In genomic region chr2:122370101-122370750, GRCm38 (mm10) we compare ENCODE assay signal across 20 mouse cellular contexts. TPM values are rescaled to one million over a fixed set of nuclear protein-coding genes. Genes with fewer than 3 reads are reported as not detected.
DNase-seq lines count a peak whose midpoint lies in the region; ATAC-seq and TF ChIP-seq lines count a peak whose summit lies in the region.
"Had no signal": no experiment of that assay in that cellular context is flagged by ENCODE, and none has a peak within 500 bp of the region (broad histone marks: within the 10 kb centered on the region; RNA-seq: fewer than 3 reads in every experiment).

No protein-coding gene starts in this region.

- H3K4me1 ChIP-seq in hindbrain, embryonic 12.5 days, result peaks cover 33% of the 10 kb centered on the region
- H3K4me1 ChIP-seq in hindbrain, embryonic 11.5 days (replicated peaks; ENCODE audit: control insufficient read depth, insufficient read depth, low read length), result peaks cover 8% of the 10 kb centered on the region; the same call in 1 of the 2 replicates
- peaks cover 8 to 27% of the 10 kb centered on the region in 2 experiments for H3K4me1 ChIP-seq in CH12.LX (ENCODE audit: control insufficient read depth in 1 of 2, insufficient read depth in 2 of 2)
- H3K4me1 ChIP-seq in hindbrain, embryonic 16.5 days (ENCODE audit: control insufficient read depth, insufficient read depth, low read depth, low read length), result peaks cover 31% of the 10 kb centered on the region

- intact Hi-C loops in left cerebral cortex, postnatal 25 days (cut with DNase I), result no loop called here

- no peak for TF ChIP-seq CTCF in CH12.LX (conservative IDR thresholded peaks at IDR 0.05 in 1 of 2, IDR thresholded peaks at IDR 0.05 in 1 of 2; ENCODE audit: low read depth in 2 of 2, low read length in 2 of 2)

- no peak for TF ChIP-seq EP300 in CH12.LX (IDR thresholded peaks at IDR 0.05; ENCODE audit: low read length)

- no peak for ATAC-seq in hindbrain, embryonic 12.5 days (ENCODE audit: low FRiP score)
- no peak for ATAC-seq in hindbrain, embryonic 11.5 days (ENCODE audit: low FRiP score)
- no peak for ATAC-seq in hindbrain, embryonic 16.5 days
- ATAC-seq: lung, postnatal 0 days had no signal

- in situ Hi-C loops in CH12.LX (cut with MboI; ENCODE audit: low pct_ligation_motif_present, low pct_unique_long_range_greater_than_20kb, low sequenced_read_pairs), result no loop called here

- no peak for TF ChIP-seq POLR2A in CH12.LX (IDR thresholded peaks at IDR 0.05; ENCODE audit: low read depth, low read length)

- 23% methylated on average over 10 of the region's 10 CpGs for WGBS in hindbrain, embryonic 12.5 days
- 22% methylated on average over 10 of the region's 10 CpGs for WGBS in hindbrain, embryonic 11.5 days
- 33% methylated on average over 10 of the region's 10 CpGs for WGBS in hindbrain, embryonic 16.5 days

- H3K9ac ChIP-seq in hindbrain, embryonic 12.5 days, result no peak overlapping the region
- no peak overlapping the region for H3K9ac ChIP-seq in hindbrain, embryonic 11.5 days (ENCODE audit: low read depth, low read length)
- H3K9ac ChIP-seq in CH12.LX (ENCODE audit: insufficient read depth, low read depth), result no peak overlapping the region
- H3K9ac ChIP-seq in hindbrain, embryonic 16.5 days (ENCODE audit: low read depth, low read length), result no peak overlapping the region

- no peaks in the 10 kb centered on the region for H3K79me2 ChIP-seq in CH12.LX (replicated peaks; ENCODE audit: control insufficient read depth, extremely low read depth, insufficient read depth, poor library complexity, severe bottlenecking)

- no peak overlapping the region for H3K27ac ChIP-seq in hindbrain, embryonic 12.5 days
- H3K27ac ChIP-seq in hindbrain, embryonic 11.5 days (ENCODE audit: low read depth, low read length), result no peak overlapping the region
- no peak overlapping the region for H3K27ac ChIP-seq in CH12.LX (ENCODE audit: insufficient read depth, low read depth)
- H3K27ac ChIP-seq in hindbrain, embryonic 16.5 days (ENCODE audit: low read depth, low read length), result no peak overlapping the region
- H3K27ac ChIP-seq: forebrain, embryonic 13.5 days; heart, embryonic 15.5 days; kidney, postnatal 0 days had no signal

- dilution Hi-C loops in CH12.LX (cut with MboI; ENCODE audit: extremely low pct_ligation_motif_present, extremely low pct_unique_long_range_greater_than_20kb, low sequenced_read_pairs), result no loop called here

- peak; percentile 55 for DNase-seq in cerebellum, adult 11-12 months
- DNase-seq in cerebellum, postnatal 4 days (ENCODE audit: low spot score in 2 of 2), result no peak
- DNase-seq in hindbrain, embryonic 11.5 days (ENCODE audit: low spot score), result no peak
- no peak for DNase-seq in CH12.LX (ENCODE audit: extremely low read depth)
- no peak for DNase-seq in left cerebral cortex, adult 9 months (ENCODE audit: low spot score in 2 of 2)
- DNase-seq in left cerebral cortex, postnatal 25 days (ENCODE audit: low spot score in 2 of 2), result no peak
- DNase-seq: adrenal gland, postnatal 10 days; gastrocnemius, postnatal 14 days; left cerebral cortex, postnatal 4 days; right cerebral cortex, postnatal 25 days had no signal

- H3K4me3 ChIP-seq in hindbrain, embryonic 12.5 days, result no peak overlapping the region
- H3K4me3 ChIP-seq in hindbrain, embryonic 11.5 days (ENCODE audit: low read depth, low read length), result no peak overlapping the region
- no peak overlapping the region for H3K4me3 ChIP-seq in CH12.LX (replicated peaks in 1 of 3; ENCODE audit: low read depth in 2 of 3, low read length in 2 of 3, poor library complexity in 1 of 3)
- no peak overlapping the region for H3K4me3 ChIP-seq in hindbrain, embryonic 16.5 days (ENCODE audit: low read length)

- no peaks in the 10 kb centered on the region for H3K36me3 ChIP-seq in hindbrain, embryonic 12.5 days
- H3K36me3 ChIP-seq in hindbrain, embryonic 11.5 days (ENCODE audit: control insufficient read depth, insufficient read depth, low read length), result no peaks in the 10 kb centered on the region
- no peaks in the 10 kb centered on the region for H3K36me3 ChIP-seq in CH12.LX (replicated peaks in 1 of 2; ENCODE audit: control insufficient read depth in 1 of 2, insufficient read depth in 1 of 2, low read length in 1 of 2)
- no peaks in the 10 kb centered on the region for H3K36me3 ChIP-seq in hindbrain, embryonic 16.5 days (ENCODE audit: control insufficient read depth, insufficient read depth, low read length)
- H3K36me3 ChIP-seq: embryonic facial prominence, embryonic 13.5 days; heart, embryonic 15.5 days had no signal

- no peaks in the 10 kb centered on the region for H3K9me3 ChIP-seq in hindbrain, embryonic 12.5 days (replicated peaks)
- H3K9me3 ChIP-seq in hindbrain, embryonic 11.5 days (ENCODE audit: control insufficient read depth, low read length), result no peaks in the 10 kb centered on the region
- H3K9me3 ChIP-seq in CH12.LX (replicated peaks; ENCODE audit: low read length), result no peaks in the 10 kb centered on the region
- H3K9me3 ChIP-seq in hindbrain, embryonic 16.5 days (ENCODE audit: control insufficient read depth, low read length), result no peaks in the 10 kb centered on the region
- H3K9me3 ChIP-seq: embryonic facial prominence, embryonic 13.5 days; forebrain, embryonic 13.5 days; heart, embryonic 15.5 days had no signal

- TF ChIP-seq RAD21 in CH12.LX (IDR thresholded peaks at IDR 0.05; ENCODE audit: low read depth, low read length), result no peak

- peak overlapping the region; percentile 84; the same call in 1 of the 2 replicates for H3K4me2 ChIP-seq in hindbrain, embryonic 12.5 days (replicated peaks)
- H3K4me2 ChIP-seq in hindbrain, embryonic 11.5 days (replicated peaks; ENCODE audit: low read depth, low read length), result no peak overlapping the region
- H3K4me2 ChIP-seq in CH12.LX (ENCODE audit: insufficient read depth, low read depth, poor library complexity, severe bottlenecking), result peak overlapping the region; percentile 90; the same call in 1 of the 2 replicates
- peak overlapping the region; percentile 79 for H3K4me2 ChIP-seq in hindbrain, embryonic 16.5 days (ENCODE audit: low read length)

- H3K27me3 ChIP-seq in hindbrain, embryonic 12.5 days, result peaks cover 7% of the 10 kb centered on the region; the same call in 1 of the 2 replicates
- 0 out of 2 replicates have a peak, but pooled peaks cover 2% of the 10 kb centered on the region for H3K27me3 ChIP-seq in hindbrain, embryonic 11.5 days (ENCODE audit: control insufficient read depth, insufficient read depth, low read length)
- peaks cover 12% of the 10 kb centered on the region for H3K27me3 ChIP-seq in CH12.LX (replicated peaks)
- H3K27me3 ChIP-seq in hindbrain, embryonic 16.5 days (replicated peaks; ENCODE audit: control insufficient read depth, insufficient read depth, low read length), result no peaks in the 10 kb centered on the region

TF ChIP-seq in CH12.LX, 34 proteins besides CTCF, POLR2A, EP300 and RAD21:
- TF ChIP-seq ETS1 (conservative IDR thresholded peaks at IDR 0.05; ENCODE audit: low read depth, low read length) (no peak), IRF4 (IDR thresholded peaks at IDR 0.05; ENCODE audit: low read depth, low read length) (no peak), JUND (conservative IDR thresholded peaks at IDR 0.05; ENCODE audit: low read depth, low read length) (no peak), MEF2A (IDR thresholded peaks at IDR 0.05; ENCODE audit: borderline replicate concordance, low read depth, low read length) (0 out of 2 replicates have a peak, but pooled peaks have one; percentile 17), MAFK (IDR thresholded peaks at IDR 0.05; ENCODE audit: insufficient replicate concordance, low read length) (no peak)

RNA-seq across cellular contexts. Expression of gene Shf, which starts 1.3 kb away (rescaled TPM):
- 9.1 and 10.7 TPM in 2 replicates for polyA plus RNA-seq in hindbrain, embryonic 12.5 days (2016; fragmentation: Nextera tagmentation; extraction: Ambion mirVana)
- polyA plus RNA-seq in hindbrain, embryonic 11.5 days (2014; fragmentation: Nextera tagmentation; extraction: Ambion mirVana), result 10.3 and 11.7 TPM in 2 replicates
- total RNA-seq in CH12.LX (2012; rRNA removed), result 2.1 and 2.7 TPM in 2 replicates
- total RNA-seq in CH12.LX (2014; rRNA removed), result 0.49 and 1.2 TPM in 2 replicates
- polyA plus RNA-seq in CH12.LX (2012; ENCODE audit: insufficient read length, low read depth), result 2.0 and 2.1 TPM in 2 replicates
- polyA plus RNA-seq in hindbrain, embryonic 16.5 days (2015; fragmentation: Nextera tagmentation; extraction: Ambion mirVana), result 11.7 and 11.8 TPM in 2 replicates
- total RNA-seq in left cerebral cortex, postnatal 25 days (2021), result 10 to 100 TPM; 64.9 to 72.2 TPM

RNA-seq across cellular contexts. Expression of gene Duox1, which starts 54.8 kb away (rescaled TPM):
- 0.08 and 0.10 TPM in 2 replicates for polyA plus RNA-seq in hindbrain, embryonic 12.5 days (2016; fragmentation: Nextera tagmentation; extraction: Ambion mirVana)
- polyA plus RNA-seq in hindbrain, embryonic 11.5 days (2014; fragmentation: Nextera tagmentation; extraction: Ambion mirVana), result 0.12 TPM in 1 of 2 replicates, not detected in the other
- total RNA-seq in CH12.LX (2012; rRNA removed) (not detected in 2 replicates), CH12.LX (2014; rRNA removed) (not detected in 2 replicates)
- polyA plus RNA-seq in CH12.LX (2012; ENCODE audit: insufficient read length, low read depth), result not detected in 2 replicates
- polyA plus RNA-seq in hindbrain, embryonic 16.5 days (2015; fragmentation: Nextera tagmentation; extraction: Ambion mirVana), result 0.09 and 0.15 TPM in 2 replicates
- total RNA-seq in left cerebral cortex, postnatal 25 days (2021), result under 1 TPM in 1 of 2 experiments, not detected in 1; 0.07 TPM
- total RNA-seq: adrenal gland, postnatal 10 days; monocyte, adult 5-6 weeks had no signal
- polyA plus RNA-seq: forebrain, embryonic 13.5 days; inflammation-experienced regulatory T-cells, adult 6 months; kidney, postnatal 0 days had no signal

RNA-seq across cellular contexts. Expression of gene Slc28a2, which starts 56.1 kb away (rescaled TPM):
- 0.10 and 0.15 TPM in 2 replicates for polyA plus RNA-seq in hindbrain, embryonic 12.5 days (2016; fragmentation: Nextera tagmentation; extraction: Ambion mirVana)
- polyA plus RNA-seq in hindbrain, embryonic 11.5 days (2014; fragmentation: Nextera tagmentation; extraction: Ambion mirVana), result 0.07 TPM in 1 of 2 replicates, not detected in the other
- total RNA-seq in CH12.LX (2012; rRNA removed) (15.9 and 16.3 TPM in 2 replicates), CH12.LX (2014; rRNA removed) (30.3 and 32.0 TPM in 2 replicates)
- polyA plus RNA-seq in CH12.LX (2012; ENCODE audit: insufficient read length, low read depth), result 28.3 and 31.4 TPM in 2 replicates
- 0.15 and 0.18 TPM in 2 replicates for polyA plus RNA-seq in hindbrain, embryonic 16.5 days (2015; fragmentation: Nextera tagmentation; extraction: Ambion mirVana)
- not detected for total RNA-seq in left cerebral cortex, postnatal 25 days (2021)
- polyA plus RNA-seq: embryonic facial prominence, embryonic 13.5 days; forebrain, embryonic 13.5 days had no signal

RNA-seq across cellular contexts. Expression of gene Duoxa1, which starts 56.7 kb away (rescaled TPM):
- 0.32 TPM in 1 of 2 replicates, not detected in the other for polyA plus RNA-seq in hindbrain, embryonic 12.5 days (2016; fragmentation: Nextera tagmentation; extraction: Ambion mirVana)
- 0.07 TPM in 1 of 2 replicates, not detected in the other for polyA plus RNA-seq in hindbrain, embryonic 11.5 days (2014; fragmentation: Nextera tagmentation; extraction: Ambion mirVana)
- total RNA-seq in CH12.LX (2012; rRNA removed), result not detected in 2 replicates
- total RNA-seq in CH12.LX (2014; rRNA removed), result not detected in 2 replicates
- not detected in 2 replicates for polyA plus RNA-seq in CH12.LX (2012; ENCODE audit: insufficient read length, low read depth)
- 0.26 and 0.27 TPM in 2 replicates for polyA plus RNA-seq in hindbrain, embryonic 16.5 days (2015; fragmentation: Nextera tagmentation; extraction: Ambion mirVana)
- not detected for total RNA-seq in left cerebral cortex, postnatal 25 days (2021)
- total RNA-seq: layer of hippocampus, postnatal 10 days; monocyte, adult 5-6 weeks had no signal
- polyA plus RNA-seq: forebrain, embryonic 13.5 days; heart, embryonic 15.5 days; inflammation-experienced regulatory T-cells, adult 6 months; kidney, postnatal 0 days had no signal

Comparison
In these comparisons a context has a peak if more than half of its experiments do, and no peak if none do; other contexts are left out.
1. RNA of gene Slc28a2, which starts 56.1 kb away (polyA plus RNA-seq): 28.3 to 31.4 TPM in CH12.LX; 0.15 to 0.18 TPM in hindbrain, embryonic 16.5 days, 0.10 to 0.15 TPM in hindbrain, embryonic 12.5 days and 0.07 TPM in hindbrain, embryonic 11.5 days; every median in the first group is over 10 times any median in the second.